Mouse (Mus musculus) lung, adult 2 months (tissue): ENCODE measurements at regions not wholly inside any gene's neighbourhood (a gene's known extent, or its start where the extent isn't known, plus 50 kb on each side); places are given as distances from the start of the nearest gene placed in this dataset.

Source experiments
- DNase-seq: peaks from one replicate; pipeline ENCODE4 v3.0.0; 2022
- H3K4me1 ChIP-seq: fragments of 200-500 bp; 2 replicates; pipeline ENCODE4 v1.6.1; 2011; ENCODE audit warnings: low read length; ENCODE audit not compliant: control insufficient read depth, insufficient read depth
- H3K4me3 ChIP-seq: fragments of 200-500 bp; replicated peaks from 2 replicates; pipeline ENCODE3; 2011; ENCODE audit warnings: low read depth, mild to moderate bottlenecking, control low read depth, low read length; ENCODE audit errors: extremely low read depth
- CTCF ChIP-seq: fragments of 200-500 bp; IDR thresholded peaks from 2 replicates; pipeline ENCODE4 v1.5.1; 2011; ENCODE audit warnings: mild to moderate bottlenecking, low read length, control low read depth; ENCODE audit not compliant: insufficient read depth
- POLR2A ChIP-seq: fragments of 200-500 bp; IDR thresholded peaks from 2 replicates; pipeline ENCODE4 v1.6.1; 2011; ENCODE audit warnings: low read depth, mild to moderate bottlenecking, control low read depth, low read length, borderline replicate concordance; ENCODE audit errors: extremely low read depth
- WGBS: fragments of 180-500 bp; shearing (Covaris S2); methylation state at CpG from one replicate; pipeline ENCODE4 v1.1.7; 2018; 5-methylcytosine and 5-hydroxymethylcytosine counted together

- TF ChIP-seq CTCF: no peak
- no peak for TF ChIP-seq POLR2A
- H3K4me1 ChIP-seq: no peaks in the 10 kb centered on the region
- H3K4me3 ChIP-seq: no peak overlapping the region
- DNase-seq: no peak
- 92% methylated on average over 11 of the region's 11 CpGs for WGBS
Observed at GRCm38 (mm10) chr17:47234343-47234742, 134.3 kb upstream of the Mrps10 start.

GRCm38 (mm10) chr17:47233003-47233678, 135.5 kb upstream of the Mrps10 start:
- no peak for DNase-seq
- Histone ChIP-seq H3K4me1 (no peaks in the 10 kb centered on the region), H3K4me3 (no peak overlapping the region)
- TF ChIP-seq POLR2A: no peak
- TF ChIP-seq CTCF: no peak
- WGBS: 72% methylated on average over 8 of the region's 8 CpGs

GRCm38 (mm10) chr17:47230715-47231114, 138.0 kb upstream of the Mrps10 start:
- 95% methylated on average over 10 of the region's 10 CpGs for WGBS
- Histone ChIP-seq H3K4me1 (peaks cover 3% of the 10 kb centered on the region; the same call in 1 of the 2 replicates), H3K4me3 (no peak overlapping the region)
- DNase-seq: no peak
- TF ChIP-seq CTCF (peak; percentile 30; the same call in 1 of the 2 replicates), POLR2A (no peak)

- no peak overlapping the region for H3K4me3 ChIP-seq
- 74% methylated on average over 11 of the region's 11 CpGs for WGBS
- no peak for TF ChIP-seq CTCF
- no peak for TF ChIP-seq POLR2A
- no peak for DNase-seq
- peaks cover 3% of the 10 kb centered on the region; the same call in 1 of the 2 replicates for H3K4me1 ChIP-seq
Observed at GRCm38 (mm10) chr17:47226391-47226790, 142.3 kb upstream of the Mrps10 start.

GRCm38 (mm10) chr17:47225306-47226269, 143.1 kb upstream of the Mrps10 start:
- 47% methylated on average over 18 of the region's 18 CpGs for WGBS
- Histone ChIP-seq H3K4me1 (peaks cover 3% of the 10 kb centered on the region; the same call in 1 of the 2 replicates), H3K4me3 (no peak overlapping the region)
- TF ChIP-seq CTCF (no peak), POLR2A (no peak)
- DNase-seq: no peak

DNA sequence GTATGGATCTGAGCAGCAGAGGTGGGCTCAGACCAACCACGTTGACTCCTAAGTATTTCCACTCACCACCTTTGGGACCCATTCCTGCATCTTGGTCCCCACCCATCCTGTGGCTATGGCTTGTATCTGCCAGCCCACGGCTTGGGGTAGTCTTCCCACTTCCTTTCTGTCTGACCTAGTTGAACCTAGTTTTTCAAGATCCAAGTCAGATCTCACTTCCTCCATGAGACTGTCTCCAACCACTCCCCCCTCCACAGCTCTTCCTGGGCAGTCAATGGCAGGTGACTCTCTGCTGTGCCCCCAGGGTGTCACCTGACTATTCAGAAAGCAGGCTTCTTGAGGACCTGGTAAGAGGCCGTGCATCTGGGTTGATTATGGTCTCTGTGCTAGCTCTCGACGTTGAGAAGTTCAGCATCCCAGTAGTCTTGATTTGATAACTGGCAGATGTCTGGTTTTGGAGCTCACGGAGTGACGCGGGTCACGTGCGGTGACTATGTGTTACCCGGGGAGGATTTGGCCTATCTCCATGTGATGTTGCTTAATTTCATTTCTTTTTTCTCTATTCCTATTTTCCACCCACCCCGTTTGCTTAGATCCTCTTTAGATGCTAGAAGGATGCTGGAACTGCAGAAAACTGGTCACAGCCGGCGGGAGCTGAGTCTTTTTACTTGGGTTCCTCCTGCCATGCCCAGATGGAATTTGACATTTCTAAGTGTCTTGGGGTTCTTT, 147.5 kb upstream of the Mrps10 start:
- Histone ChIP-seq H3K4me1 (peaks cover 3% of the 10 kb centered on the region; the same call in 1 of the 2 replicates), H3K4me3 (no peak overlapping the region)
- 81% methylated on average over 14 of the region's 14 CpGs for WGBS
- no peak for TF ChIP-seq CTCF
- TF ChIP-seq POLR2A: no peak
- peak; percentile 19 for DNase-seq

DNA sequence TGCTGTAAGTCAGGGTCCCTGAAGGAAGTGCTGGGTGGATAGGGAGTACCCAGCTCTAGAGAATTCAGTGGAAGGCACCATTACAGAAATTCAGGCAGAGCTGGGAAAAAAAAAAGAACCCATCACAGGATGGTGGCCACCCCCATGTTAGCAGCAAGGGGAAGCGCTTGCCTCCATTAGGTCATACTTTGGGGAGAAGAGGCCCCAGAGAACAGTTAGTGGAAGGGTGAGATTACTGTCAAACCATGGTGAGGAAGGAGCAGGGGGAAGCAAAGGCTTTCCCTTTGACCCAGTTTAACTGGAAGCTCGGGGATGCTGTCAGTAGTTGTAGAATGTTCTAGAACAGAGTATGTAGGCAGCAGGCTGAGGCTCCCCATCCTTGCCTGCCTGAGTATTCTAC, 148.8 kb upstream of the Mrps10 start:
- no peaks in the 10 kb centered on the region for H3K4me1 ChIP-seq
- no peak for DNase-seq
- TF ChIP-seq POLR2A: no peak
- no peak for TF ChIP-seq CTCF
- 82% methylated on average over 2 of the region's 2 CpGs for WGBS
- no peak overlapping the region for H3K4me3 ChIP-seq

DNA sequence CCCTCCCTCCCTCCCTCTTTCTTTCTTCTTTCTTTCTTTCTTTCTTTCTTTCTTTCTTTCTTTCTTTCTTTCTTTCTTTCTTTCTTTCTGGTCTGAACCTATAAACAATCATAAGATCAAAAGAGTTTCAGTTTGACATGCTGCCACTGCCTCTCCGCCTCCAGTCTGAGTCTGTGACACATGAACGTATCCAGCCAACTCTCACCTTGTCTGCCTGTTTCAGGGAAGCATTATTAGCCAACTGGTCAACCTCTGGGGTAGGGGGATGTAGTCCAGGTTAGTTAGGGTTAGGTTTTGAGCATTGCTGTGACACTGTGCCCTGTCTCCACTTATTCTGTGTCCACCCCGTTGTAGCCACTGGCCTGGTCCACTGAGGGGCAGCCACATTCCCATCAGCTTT, 152.2 kb upstream of the Mrps10 start:
- Histone ChIP-seq H3K4me3 (no peak overlapping the region), H3K4me1 (no peaks in the 10 kb centered on the region)
- TF ChIP-seq CTCF: no peak
- 90% methylated on average over 3 of the region's 3 CpGs for WGBS
- DNase-seq: no peak

DNA sequence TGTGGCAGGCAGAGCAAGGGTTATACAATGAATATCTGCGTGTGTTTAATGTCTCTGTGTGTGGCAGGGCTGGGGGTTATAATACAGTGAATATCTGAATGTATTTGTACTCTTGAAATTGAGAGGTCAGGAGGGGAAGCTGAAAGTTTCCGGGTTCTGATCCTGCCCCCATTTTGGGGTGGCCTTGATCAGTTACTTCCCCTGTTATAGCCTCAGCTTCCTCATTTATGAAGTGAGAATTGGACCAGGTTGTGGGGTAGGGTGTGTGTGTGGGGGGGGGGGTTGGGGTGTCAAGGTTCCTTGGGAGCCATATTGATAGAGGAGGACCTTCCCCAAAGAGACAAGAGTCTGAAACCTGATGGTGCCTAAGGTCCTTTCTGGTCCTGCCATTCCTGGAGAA, 152.8 kb upstream of the Mrps10 start:
- TF ChIP-seq POLR2A (no peak), CTCF (no peak)
- no peak for DNase-seq
- Histone ChIP-seq H3K4me3 (no peak overlapping the region), H3K4me1 (no peaks in the 10 kb centered on the region)
- WGBS: 79% methylated on average over 2 of the region's 2 CpGs
